Mouse (Mus musculus): Measurements from ENCODE around the gene Robo2. TPM values are rescaled to one million over a fixed set of nuclear protein-coding genes. Genes with fewer than 3 reads are reported as not detected.

Robo2 gene
- total and polyA plus RNA-seq, 2 experiments from 2014 or later: 1.7 to 10.6 TPM

DNA sequence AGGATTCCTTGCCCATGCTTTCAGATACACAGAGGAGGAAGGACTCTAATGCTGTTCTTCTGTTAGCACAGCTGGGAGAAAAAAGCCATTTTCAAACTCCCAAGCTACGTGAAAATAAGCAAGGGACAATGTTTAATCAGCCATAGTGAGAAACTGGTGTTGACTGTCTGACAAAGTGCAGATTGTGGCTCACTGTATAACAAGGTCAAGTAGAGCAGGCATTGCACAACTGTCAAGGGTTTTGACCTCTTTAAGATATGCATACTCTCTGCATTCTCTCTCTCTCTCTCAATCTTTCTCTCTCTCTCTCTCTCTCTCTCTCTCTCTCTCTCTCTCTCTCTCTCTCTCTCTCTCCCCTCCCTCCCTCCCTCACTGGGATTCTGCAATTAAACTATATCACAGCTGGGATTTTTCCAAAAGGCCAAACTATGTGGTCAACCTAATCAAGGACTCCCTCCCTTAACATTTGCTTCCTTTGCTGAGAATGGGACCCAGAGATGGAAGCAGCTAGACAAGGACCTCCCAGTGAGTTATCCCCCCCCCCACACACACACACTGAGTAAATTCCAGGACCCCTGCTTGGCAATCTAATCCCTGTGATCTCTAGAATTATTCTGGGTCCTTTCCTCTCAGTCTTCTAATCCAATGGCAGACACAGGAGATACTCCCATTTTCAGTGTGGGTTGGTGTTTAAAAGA lies 389.2 kb downstream of the Robo2 start:
- Histone ChIP-seq H3K27me3 (ENCODE audit: control insufficient read depth, insufficient read depth, low read length) (no peaks in the 10 kb centered on the region), H3K4me3 (ENCODE audit: low read depth, low read length) (no peak overlapping the region), H3K27ac (ENCODE audit: low read depth) (no peak overlapping the region), H3K9me3 (replicated peaks; ENCODE audit: control insufficient read depth, low read length) (no peaks in the 10 kb centered on the region), H3K36me3 (replicated peaks; ENCODE audit: control insufficient read depth, insufficient read depth, low read length) (no peaks in the 10 kb centered on the region), H3K4me1 (ENCODE audit: control insufficient read depth, insufficient read depth) (no peaks in the 10 kb centered on the region), H3K9ac (replicated peaks; ENCODE audit: low read depth, low read length) (no peak overlapping the region), H3K4me2 (ENCODE audit: low read depth, low read length) (no peak overlapping the region)
- DNase-seq (ENCODE audit: low spot score) (peak; percentile 38), ATAC-seq (ENCODE audit: insufficient read depth, low read depth) (peak; percentile 63; the same call in 1 of the 2 replicates)
- WGBS: 17% methylated on average over 1 of the region's 1 CpGs
- no peak for TF ChIP-seq EP300 (IDR thresholded peaks at IDR 0.05; ENCODE audit: low read depth)

DNA sequence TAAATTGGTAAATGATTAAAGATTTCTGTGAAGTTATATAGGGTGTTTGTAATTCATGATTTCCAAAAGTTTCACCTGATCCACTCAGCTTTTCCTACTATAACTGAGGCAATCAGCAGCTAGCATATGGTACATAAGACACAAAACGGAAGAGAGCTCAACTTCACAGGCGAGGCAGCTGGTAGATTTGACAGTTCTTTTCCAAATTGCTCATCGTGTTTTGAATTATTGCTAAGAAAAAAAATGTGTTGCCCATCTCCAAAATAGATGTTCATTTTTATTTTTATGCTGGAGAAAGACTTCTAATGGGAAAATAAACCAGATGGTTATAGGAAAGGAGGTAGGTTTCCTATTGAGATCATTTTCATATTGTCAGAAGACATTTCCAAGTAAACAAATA lies 405.9 kb downstream of the Robo2 start:
- Histone ChIP-seq H3K4me3 (ENCODE audit: low read depth, low read length) (no peak overlapping the region), H3K4me1 (ENCODE audit: control insufficient read depth, insufficient read depth) (no peaks in the 10 kb centered on the region), H3K27me3 (ENCODE audit: control insufficient read depth, insufficient read depth, low read length) (no peaks in the 10 kb centered on the region), H3K4me2 (ENCODE audit: low read depth, low read length) (no peak overlapping the region), H3K27ac (ENCODE audit: low read depth) (no peak overlapping the region), H3K9me3 (replicated peaks; ENCODE audit: control insufficient read depth, low read length) (no peaks in the 10 kb centered on the region), H3K9ac (replicated peaks; ENCODE audit: low read depth, low read length) (no peak overlapping the region), H3K36me3 (replicated peaks; ENCODE audit: control insufficient read depth, insufficient read depth, low read length) (no peaks in the 10 kb centered on the region)
- DNase-seq (ENCODE audit: low spot score) (no peak), ATAC-seq (ENCODE audit: insufficient read depth, low read depth) (no peak)
- TF ChIP-seq CTCF (IDR thresholded peaks at IDR 0.05; ENCODE audit: low read depth) (no peak), EP300 (IDR thresholded peaks at IDR 0.05; ENCODE audit: low read depth) (no peak)
- WGBS: 76% methylated on average over 3 of the region's 3 CpGs

DNA sequence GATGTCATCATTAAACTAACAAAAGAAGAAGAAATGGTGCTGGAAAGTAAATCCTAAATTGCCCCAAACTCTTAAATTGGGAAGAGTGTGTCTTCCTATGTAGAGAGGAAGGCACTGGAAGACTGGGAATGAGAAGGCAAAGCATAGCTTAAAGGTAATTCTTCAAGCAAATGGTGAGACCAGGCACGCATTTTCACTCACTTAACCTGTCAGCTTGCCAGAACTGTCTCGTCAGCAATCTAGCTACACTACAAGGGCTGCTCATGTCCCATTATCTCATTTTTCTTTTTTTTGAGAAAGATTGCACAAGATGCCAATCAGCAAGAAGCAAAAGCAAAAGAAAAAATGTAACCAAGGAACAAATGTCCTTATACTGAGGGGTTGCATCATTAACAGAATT lies 410.3 kb downstream of the Robo2 start:
- TF ChIP-seq EP300 (IDR thresholded peaks at IDR 0.05; ENCODE audit: low read depth): no peak
- TF ChIP-seq CTCF (IDR thresholded peaks at IDR 0.05; ENCODE audit: low read depth): no peak
- Histone ChIP-seq H3K9me3 (replicated peaks; ENCODE audit: control insufficient read depth, low read length) (no peaks in the 10 kb centered on the region), H3K9ac (replicated peaks; ENCODE audit: low read depth, low read length) (no peak overlapping the region), H3K4me2 (ENCODE audit: low read depth, low read length) (no peak overlapping the region), H3K27ac (ENCODE audit: low read depth) (no peak overlapping the region), H3K27me3 (ENCODE audit: control insufficient read depth, insufficient read depth, low read length) (no peaks in the 10 kb centered on the region), H3K4me3 (ENCODE audit: low read depth, low read length) (no peak overlapping the region), H3K4me1 (ENCODE audit: control insufficient read depth, insufficient read depth) (no peaks in the 10 kb centered on the region), H3K36me3 (replicated peaks; ENCODE audit: control insufficient read depth, insufficient read depth, low read length) (no peaks in the 10 kb centered on the region)
- ATAC-seq (ENCODE audit: insufficient read depth, low read depth) (no peak), DNase-seq (ENCODE audit: low spot score) (no peak)
- WGBS: 26% methylated on average over 2 of the region's 2 CpGs

DNA sequence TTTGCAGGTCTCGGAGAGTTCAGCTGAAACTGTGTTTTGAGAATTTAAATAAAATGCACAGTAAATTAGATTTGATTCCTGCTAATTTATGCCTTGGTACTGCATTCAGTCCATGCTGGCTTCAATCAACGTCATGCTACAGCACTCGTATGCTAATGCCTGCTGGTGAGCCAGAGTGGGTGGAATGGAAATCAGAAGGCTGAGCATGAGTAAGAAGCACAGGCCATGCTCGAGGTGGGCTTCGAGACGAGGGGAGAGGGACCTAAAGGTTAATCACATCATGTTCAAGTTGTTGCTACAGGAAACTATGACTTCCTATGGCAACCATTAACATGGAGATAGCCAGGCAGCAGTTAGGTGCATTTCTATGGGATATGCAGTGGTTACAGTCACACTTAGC lies 420.4 kb downstream of the Robo2 start:
- Histone ChIP-seq H3K4me1 (ENCODE audit: control insufficient read depth, insufficient read depth) (no peaks in the 10 kb centered on the region), H3K4me3 (ENCODE audit: low read depth, low read length) (no peak overlapping the region), H3K27me3 (ENCODE audit: control insufficient read depth, insufficient read depth, low read length) (no peaks in the 10 kb centered on the region), H3K9me3 (replicated peaks; ENCODE audit: control insufficient read depth, low read length) (no peaks in the 10 kb centered on the region), H3K36me3 (replicated peaks; ENCODE audit: control insufficient read depth, insufficient read depth, low read length) (no peaks in the 10 kb centered on the region), H3K27ac (ENCODE audit: low read depth) (no peak overlapping the region), H3K4me2 (ENCODE audit: low read depth, low read length) (no peak overlapping the region), H3K9ac (replicated peaks; ENCODE audit: low read depth, low read length) (no peak overlapping the region)
- DNase-seq (ENCODE audit: low spot score) (no peak), ATAC-seq (ENCODE audit: insufficient read depth, low read depth) (no peak)
- no peak for TF ChIP-seq EP300 (IDR thresholded peaks at IDR 0.05; ENCODE audit: low read depth)
- no peak for TF ChIP-seq CTCF (IDR thresholded peaks at IDR 0.05; ENCODE audit: low read depth)
- WGBS: 76% methylated on average over 6 of the region's 6 CpGs

DNA sequence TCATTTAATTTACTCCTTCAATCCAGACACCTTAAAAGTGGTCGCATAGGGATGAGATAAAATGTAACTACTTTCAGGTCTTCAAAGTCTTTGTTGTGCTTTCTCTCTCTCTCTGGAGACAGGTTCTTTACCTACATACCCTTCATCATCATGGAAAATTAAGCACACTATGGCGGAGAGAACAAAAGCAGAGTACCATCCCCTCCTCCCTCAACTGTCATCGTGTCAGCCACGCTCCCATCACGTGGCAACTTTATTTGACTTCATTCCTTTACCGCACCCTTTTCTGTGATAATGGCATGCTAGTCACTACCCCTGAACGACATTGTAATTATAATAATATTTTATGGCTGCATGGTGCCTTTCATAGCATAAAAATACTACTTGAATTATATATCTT lies 442.1 kb downstream of the Robo2 start:
- no peak overlapping the region for H3K27ac ChIP-seq (ENCODE audit: low read depth)
- H3K9ac ChIP-seq (replicated peaks; ENCODE audit: low read depth, low read length): no peak overlapping the region
- no peaks in the 10 kb centered on the region for H3K9me3 ChIP-seq (replicated peaks; ENCODE audit: control insufficient read depth, low read length)
- no peaks in the 10 kb centered on the region for H3K36me3 ChIP-seq (replicated peaks; ENCODE audit: control insufficient read depth, insufficient read depth, low read length)
- H3K4me1 ChIP-seq (ENCODE audit: control insufficient read depth, insufficient read depth): no peaks in the 10 kb centered on the region
- H3K4me2 ChIP-seq (ENCODE audit: low read depth, low read length): no peak overlapping the region
- ATAC-seq (ENCODE audit: insufficient read depth, low read depth) (no peak), DNase-seq (ENCODE audit: low spot score) (no peak)
- TF ChIP-seq CTCF (IDR thresholded peaks at IDR 0.05; ENCODE audit: low read depth) (no peak), EP300 (IDR thresholded peaks at IDR 0.05; ENCODE audit: low read depth) (no peak)
- H3K4me3 ChIP-seq (ENCODE audit: low read depth, low read length): no peak overlapping the region
- H3K27me3 ChIP-seq (ENCODE audit: control insufficient read depth, insufficient read depth, low read length): no peaks in the 10 kb centered on the region
- 77% methylated on average over 7 of the region's 7 CpGs for WGBS

DNA sequence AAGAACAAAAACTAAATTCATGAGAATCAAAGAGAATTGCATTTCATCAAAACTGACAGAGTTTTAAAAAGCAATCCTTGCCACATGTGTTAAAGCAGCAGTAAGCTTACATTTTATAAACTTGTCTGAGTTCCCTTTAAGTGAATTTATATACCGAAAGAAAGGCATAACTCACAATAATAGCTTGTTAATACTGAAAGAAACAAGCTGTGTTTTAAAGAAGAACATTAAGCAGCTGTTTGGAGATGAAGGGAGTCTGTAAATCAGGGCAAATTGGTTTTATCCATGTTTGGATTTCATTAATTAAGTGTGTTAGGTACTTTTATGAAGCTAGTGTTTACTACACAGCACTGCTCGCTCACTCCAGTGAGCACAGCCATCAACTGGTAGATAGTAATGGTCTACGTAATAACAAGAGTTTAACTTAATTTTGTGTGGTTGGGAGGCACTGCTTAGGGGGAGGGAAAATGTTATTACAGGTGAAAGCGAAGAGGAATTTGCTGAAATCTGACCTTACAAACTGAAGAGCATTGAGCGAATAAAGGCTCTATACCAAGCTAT lies 447.2 kb downstream of the Robo2 start:
- TF ChIP-seq EP300 (IDR thresholded peaks at IDR 0.05; ENCODE audit: low read depth) (no peak), CTCF (IDR thresholded peaks at IDR 0.05; ENCODE audit: low read depth) (no peak)
- Histone ChIP-seq H3K27ac (ENCODE audit: low read depth) (no peak overlapping the region), H3K4me3 (ENCODE audit: low read depth, low read length) (no peak overlapping the region), H3K27me3 (ENCODE audit: control insufficient read depth, insufficient read depth, low read length) (no peaks in the 10 kb centered on the region), H3K9ac (replicated peaks; ENCODE audit: low read depth, low read length) (no peak overlapping the region), H3K36me3 (replicated peaks; ENCODE audit: control insufficient read depth, insufficient read depth, low read length) (no peaks in the 10 kb centered on the region), H3K4me2 (ENCODE audit: low read depth, low read length) (no peak overlapping the region), H3K4me1 (ENCODE audit: control insufficient read depth, insufficient read depth) (no peaks in the 10 kb centered on the region), H3K9me3 (replicated peaks; ENCODE audit: control insufficient read depth, low read length) (no peaks in the 10 kb centered on the region)
- WGBS: 89% methylated on average over 5 of the region's 5 CpGs
- no peak for DNase-seq (ENCODE audit: low spot score)
- ATAC-seq (ENCODE audit: insufficient read depth, low read depth): no peak

All from heart, postnatal 0 days (tissue).